Mouse (Mus musculus): Measurements from ENCODE around the gene Pth2.
"Not testable (repeated sequence)": the region's sequence is repeated elsewhere in the genome, so short reads cannot be mapped to it uniquely, and the experiment has no call there.

The Pth2 gene

DNA sequence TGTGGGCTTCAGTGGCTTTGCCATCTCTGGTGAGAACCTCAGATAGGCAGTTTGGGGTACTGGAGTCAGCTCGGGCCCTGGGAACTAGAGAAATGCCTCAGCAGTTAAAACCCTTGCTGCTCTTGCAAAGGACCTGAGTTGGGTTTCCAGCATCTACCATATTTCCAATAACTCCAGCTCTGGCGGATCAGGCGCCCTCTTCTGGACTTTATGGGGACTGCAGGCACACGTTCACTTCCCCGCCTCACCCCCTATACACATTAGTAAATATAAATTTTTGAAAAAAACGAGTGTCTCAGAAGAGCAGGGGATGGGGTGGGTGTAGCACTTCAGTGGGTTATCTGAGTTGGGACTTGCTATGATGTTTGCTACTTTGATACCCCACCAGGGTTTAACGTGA, 7.8 kb upstream of the Pth2 start:
- no peak for DNase-seq (ENCODE audit: extremely low spot score, low read depth, low spot score)

GRCm38 (mm10) chr7:45173772-45174171, 7.0 kb upstream of the Pth2 start:
- not testable (repeated sequence) for DNase-seq (ENCODE audit: extremely low spot score, low read depth, low spot score)

DNA sequence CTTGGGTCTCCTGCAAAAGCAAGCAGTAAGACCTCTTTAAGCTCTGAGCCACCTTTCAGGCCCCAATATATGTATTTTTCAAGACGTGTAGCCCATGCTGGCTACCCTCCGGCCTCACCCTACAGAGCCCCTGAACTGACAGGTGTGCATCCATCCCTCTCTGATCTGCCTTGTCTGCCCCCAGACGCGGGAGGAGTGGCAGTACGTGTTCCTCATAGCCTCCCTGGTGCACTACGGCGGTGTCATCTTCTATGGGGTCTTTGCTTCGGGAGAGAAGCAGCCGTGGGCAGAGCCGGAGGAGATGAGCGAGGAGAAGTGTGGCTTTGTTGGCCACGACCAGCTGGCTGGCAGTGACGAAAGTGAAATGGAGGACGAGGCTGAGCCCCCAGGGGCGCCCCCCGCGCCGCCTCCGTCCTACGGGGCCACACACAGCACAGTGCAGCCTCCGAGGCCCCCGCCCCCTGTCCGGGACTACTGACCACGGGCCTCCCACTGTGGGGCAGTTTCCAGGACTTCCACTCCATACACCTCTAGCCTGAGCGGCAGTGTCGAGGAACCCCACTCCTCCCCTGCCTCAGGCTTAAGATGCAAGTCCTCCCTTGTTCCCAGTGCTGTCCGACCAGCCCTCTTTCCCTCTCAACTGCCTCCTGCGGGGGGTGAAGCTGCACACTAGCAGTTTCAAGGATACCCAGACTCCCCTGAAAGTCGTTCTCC, 6.1 kb upstream of the Pth2 start:
- DNase-seq (ENCODE audit: extremely low spot score, low read depth, low spot score) = no peak

- no peak for DNase-seq (ENCODE audit: extremely low spot score, low read depth, low spot score)
Measured at GRCm38 (mm10) chr7:45175398-45175797, 5.4 kb upstream of the Pth2 start.

GRCm38 (mm10) chr7:45175929-45176328, 4.9 kb upstream of the Pth2 start:
- DNase-seq (ENCODE audit: extremely low spot score, low read depth, low spot score) = no peak

GRCm38 (mm10) chr7:45176356-45176755, 4.4 kb upstream of the Pth2 start:
- no peak for DNase-seq (ENCODE audit: extremely low spot score, low read depth, low spot score)

DNA sequence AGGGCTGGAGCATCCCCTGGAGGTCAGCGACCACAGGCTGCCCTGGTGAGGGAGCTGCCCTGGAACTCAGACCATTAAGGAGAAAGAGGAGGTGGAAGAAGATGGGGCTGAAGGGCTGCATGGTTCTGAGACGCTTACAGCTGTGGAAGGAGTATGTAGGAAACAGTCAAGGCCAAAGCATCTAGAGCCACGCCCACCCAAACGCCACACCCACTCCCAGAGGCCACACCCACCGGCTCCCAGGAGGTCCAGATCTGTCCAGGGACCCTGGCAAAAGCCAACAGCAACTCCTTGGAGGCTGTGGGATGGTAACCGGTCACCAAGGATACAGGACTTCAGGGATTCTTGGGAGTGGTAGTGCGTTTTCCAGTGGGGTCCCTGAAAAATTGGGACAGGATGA, 2.2 kb upstream of the Pth2 start:
- DNase-seq (ENCODE audit: extremely low spot score, low read depth, low spot score) = no peak

GRCm38 (mm10) chr7:45179469-45179868, 1.3 kb upstream of the Pth2 start, which contains the start of gene Gfy:
Gene Gfy, minus strand, starts transcription at chr7:45179569.
- no peak for DNase-seq (ENCODE audit: extremely low spot score, low read depth, low spot score)

- no peak for DNase-seq (ENCODE audit: extremely low spot score, low read depth, low spot score)
Measured at GRCm38 (mm10) chr7:45181540-45181939, 745 bp downstream of the Pth2 start.

DNA sequence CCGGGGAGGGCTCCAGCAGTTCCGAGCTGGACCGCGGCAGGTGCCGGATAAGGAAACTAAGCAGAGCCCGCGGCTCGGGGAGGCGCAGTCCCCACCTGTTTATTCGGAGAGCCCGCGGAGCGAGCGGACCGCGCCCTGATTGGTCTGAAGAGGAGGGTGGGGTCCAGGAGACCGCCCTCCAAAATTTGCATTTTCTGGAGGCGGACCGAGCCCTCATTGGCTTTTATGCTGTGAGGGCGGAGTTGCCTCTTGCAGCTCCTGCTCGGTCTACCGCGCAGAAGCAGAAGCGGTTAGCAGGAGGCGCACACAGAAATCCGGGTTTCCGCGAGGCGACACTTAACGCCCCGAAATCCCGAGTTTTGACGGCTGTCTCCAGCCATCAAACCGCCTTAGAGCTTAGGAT, 1.4 kb downstream of the Pth2 start:
- peak; percentile 62 for DNase-seq (ENCODE audit: extremely low spot score, low read depth, low spot score)

GRCm38 (mm10) chr7:45182606-45183005, 1.8 kb downstream of the Pth2 start:
- DNase-seq (ENCODE audit: extremely low spot score, low read depth, low spot score) = no peak

GRCm38 (mm10) chr7:45183672-45184071, 2.9 kb downstream of the Pth2 start:
- DNase-seq (ENCODE audit: extremely low spot score, low read depth, low spot score) = no peak

DNA sequence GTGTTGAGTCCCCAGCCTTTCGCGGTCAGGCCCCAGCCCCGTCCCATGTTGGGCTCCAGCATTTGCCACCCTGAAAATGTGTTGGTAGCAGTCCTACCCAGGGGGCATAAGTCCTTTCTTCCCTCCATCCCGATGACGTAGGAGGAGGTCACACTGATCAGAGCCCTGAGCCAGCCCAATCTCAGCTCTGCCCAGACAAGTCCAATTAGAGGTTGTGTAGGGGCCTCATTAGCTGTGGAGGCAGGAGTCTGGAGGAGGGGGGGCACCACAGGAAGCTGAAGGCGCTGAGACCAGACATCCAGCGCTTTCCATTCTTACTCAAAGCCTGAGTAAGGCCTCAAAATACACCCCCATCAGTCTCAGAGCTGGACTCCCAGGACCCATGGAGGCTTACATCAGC, 5.1 kb downstream of the Pth2 start:
- DNase-seq (ENCODE audit: extremely low spot score, low read depth, low spot score) = no peak

- no peak for DNase-seq (ENCODE audit: extremely low spot score, low read depth, low spot score)
Measured at GRCm38 (mm10) chr7:45189600-45189999, 8.8 kb downstream of the Pth2 start.

- no peak for DNase-seq (ENCODE audit: extremely low spot score, low read depth, low spot score)
Measured at GRCm38 (mm10) chr7:45190186-45190585, 9.4 kb downstream of the Pth2 start.

- no peak for DNase-seq (ENCODE audit: extremely low spot score, low read depth, low spot score)
Measured at GRCm38 (mm10) chr7:45191161-45191560, 10.4 kb downstream of the Pth2 start.

- DNase-seq (ENCODE audit: extremely low spot score, low read depth, low spot score) = peak; percentile 33
Measured at GRCm38 (mm10) chr7:45191803-45192363, 11.1 kb downstream of the Pth2 start.

DNA sequence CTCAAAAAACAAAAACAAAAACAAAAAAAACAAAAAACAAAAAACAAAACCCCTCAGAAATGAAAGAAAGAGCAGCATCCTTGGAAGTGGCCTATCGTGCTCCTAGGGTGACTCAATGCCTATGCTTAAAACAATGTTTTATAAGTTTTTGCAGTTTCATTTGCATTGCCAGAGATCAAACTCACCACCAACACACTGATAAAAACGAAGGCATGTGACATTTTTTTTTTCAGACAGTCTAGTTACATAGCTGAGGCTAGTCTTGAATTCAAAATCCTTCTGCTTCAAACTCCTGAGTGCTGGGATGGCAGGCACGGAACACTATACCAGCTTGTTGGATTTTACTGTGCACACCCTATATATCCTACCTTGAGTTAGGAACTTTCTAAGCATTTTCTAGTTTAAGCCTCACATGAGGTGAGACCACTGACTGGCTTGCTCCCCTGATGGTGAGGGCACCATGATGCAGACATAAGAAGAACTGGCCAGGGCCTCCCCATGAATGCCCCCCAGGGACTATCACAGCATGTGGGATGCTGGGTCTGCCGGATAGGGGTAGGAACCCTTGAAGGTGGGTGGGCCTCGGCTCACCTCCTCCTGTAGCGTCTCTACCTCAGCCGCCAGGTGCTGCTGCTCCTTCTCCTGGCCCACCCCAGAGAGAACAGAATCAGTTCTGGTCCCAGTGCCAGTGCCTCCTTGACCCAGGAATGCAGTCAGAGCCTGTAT, 12.0 kb downstream of the Pth2 start:
- DNase-seq (ENCODE audit: extremely low spot score, low read depth, low spot score) = no peak

GRCm38 (mm10) chr7:45193406-45193805, 12.6 kb downstream of the Pth2 start:
- DNase-seq (ENCODE audit: extremely low spot score, low read depth, low spot score) = no peak

DNA sequence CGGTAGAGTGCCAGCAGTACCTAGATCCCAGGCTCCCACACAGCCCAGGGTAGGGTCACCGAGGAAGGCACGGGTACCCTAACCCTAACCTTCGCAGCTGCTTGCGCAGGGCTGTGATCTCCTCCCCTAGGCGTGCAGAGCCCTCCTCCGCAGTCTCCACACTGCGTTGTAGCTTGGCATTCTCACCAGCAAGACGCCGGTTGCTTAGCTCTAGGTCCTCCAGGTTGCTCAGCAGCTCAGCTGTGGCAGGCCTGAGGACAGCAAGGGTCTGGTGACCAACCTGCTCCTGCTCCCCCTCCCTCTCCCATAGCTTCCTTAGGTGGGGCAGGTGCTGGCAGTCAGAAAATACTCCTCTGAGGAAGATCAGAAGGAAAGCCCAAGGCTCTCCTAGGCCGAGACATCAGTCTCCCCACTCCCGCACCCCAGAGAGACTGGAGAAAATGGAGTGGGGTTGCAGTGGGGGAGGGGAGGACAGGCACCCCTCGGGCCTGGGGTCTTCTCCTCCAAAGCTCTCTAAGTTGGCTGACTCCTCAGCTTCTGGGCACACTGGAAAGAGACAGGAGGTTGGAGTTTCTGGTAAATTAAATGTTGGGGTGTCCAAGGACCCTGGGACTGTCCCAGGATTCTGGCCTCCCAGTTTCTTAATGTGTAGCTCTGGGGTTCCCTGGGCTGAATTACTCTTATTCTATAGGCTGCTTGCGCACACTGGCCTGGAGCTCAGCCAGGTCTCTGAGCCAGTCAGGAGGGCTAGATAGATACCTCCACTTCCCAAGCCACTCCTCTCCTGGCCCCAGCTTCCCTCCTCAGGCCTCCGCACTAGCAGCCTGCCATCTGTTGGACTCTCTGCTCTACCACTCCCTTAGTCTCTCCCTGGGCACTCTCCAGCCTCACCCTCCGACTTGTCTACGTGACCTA, 13.3 kb downstream of the Pth2 start:
- no peak for DNase-seq (ENCODE audit: extremely low spot score, low read depth, low spot score)
